In the genomic region with DNA sequence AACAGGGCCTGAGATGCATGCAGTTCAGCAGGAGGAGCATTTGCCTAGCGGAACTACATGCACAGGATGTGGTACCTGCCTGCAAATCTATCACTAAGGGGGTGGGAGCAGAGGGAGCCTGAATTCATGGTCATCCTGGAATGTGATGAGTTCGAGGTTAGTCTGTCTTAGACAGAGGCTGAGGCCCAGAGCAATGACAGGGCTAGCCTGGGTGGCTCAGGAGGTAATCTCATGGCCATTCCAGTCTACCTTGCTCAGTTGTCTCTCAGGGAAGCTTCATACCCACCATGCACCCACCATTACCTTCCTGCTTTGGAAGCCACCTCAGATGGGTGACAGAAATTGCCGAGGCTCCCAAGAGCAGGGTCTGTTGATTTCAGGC, we compare ENCODE assay signal across 9 mouse cellular contexts. TPM values are rescaled to one million over a fixed set of nuclear protein-coding genes. Genes with fewer than 3 reads are reported as not detected.
DNase-seq lines count a peak whose midpoint lies in the region; ATAC-seq and TF ChIP-seq lines count a peak whose summit lies in the region.
"Had no signal": no experiment of that assay in that cellular context is flagged by ENCODE, and none has a peak within 500 bp of the region (broad histone marks: within the 10 kb centered on the region; RNA-seq: fewer than 3 reads in every experiment).

No protein-coding gene starts in this region.

- no peak for TF ChIP-seq POLR2A in kidney, adult 2 months (IDR thresholded peaks at IDR 0.05; ENCODE audit: low read depth, low read length)
- no peak for TF ChIP-seq POLR2A in CH12.LX (IDR thresholded peaks at IDR 0.05; ENCODE audit: low read depth, low read length)

- no peak for TF ChIP-seq RAD21 in CH12.LX (IDR thresholded peaks at IDR 0.05; ENCODE audit: low read depth, low read length)

- no peaks in the 10 kb centered on the region for H3K27me3 ChIP-seq in kidney, adult 2 months (replicated peaks; ENCODE audit: control insufficient read depth, insufficient read depth, low read length)
- H3K27me3 ChIP-seq in CH12.LX (replicated peaks): no peaks in the 10 kb centered on the region
- no peaks in the 10 kb centered on the region for H3K27me3 ChIP-seq in heart, embryonic 15.5 days
- H3K27me3 ChIP-seq in liver, embryonic 15.5 days: peaks cover 20% of the 10 kb centered on the region

- no peak overlapping the region for H3K9ac ChIP-seq in CH12.LX (ENCODE audit: insufficient read depth, low read depth)
- peak overlapping the region; percentile 39 for H3K9ac ChIP-seq in heart, embryonic 15.5 days
- peak overlapping the region; percentile 66 for H3K9ac ChIP-seq in liver, embryonic 15.5 days

- no peak overlapping the region for H3K4me2 ChIP-seq in CH12.LX (ENCODE audit: insufficient read depth, low read depth, poor library complexity, severe bottlenecking)
- peak overlapping the region; percentile 71 for H3K4me2 ChIP-seq in heart, embryonic 15.5 days
- peak overlapping the region; percentile 92 for H3K4me2 ChIP-seq in liver, embryonic 15.5 days

- intact Hi-C loops in left cerebral cortex, postnatal 4 days (cut with DNase I): no loop called here

- no peaks in the 10 kb centered on the region for H3K79me2 ChIP-seq in CH12.LX (replicated peaks; ENCODE audit: control insufficient read depth, extremely low read depth, insufficient read depth, poor library complexity, severe bottlenecking)

- in situ Hi-C loops in CH12.LX (cut with MboI; ENCODE audit: low pct_ligation_motif_present, low pct_unique_long_range_greater_than_20kb, low sequenced_read_pairs): no loop called here

- ATAC-seq in heart, embryonic 15.5 days (replicated peaks; ENCODE audit: insufficient number of reproducible peaks, insufficient read depth, low FRiP score, low read depth): no peak
- ATAC-seq in liver, embryonic 15.5 days (ENCODE audit: insufficient read depth): no peak

- WGBS in kidney, adult 2 months: 73% methylated on average over 3 of the region's 3 CpGs
- 51% methylated on average over 3 of the region's 3 CpGs for WGBS in heart, embryonic 15.5 days
- WGBS in liver, embryonic 15.5 days (ENCODE audit: insufficient replicate concordance): 50% methylated on average over 3 of the region's 3 CpGs

- H3K27ac ChIP-seq in kidney, adult 2 months (ENCODE audit: insufficient read depth, low read depth, low read length): peak overlapping the region; percentile 90
- peak overlapping the region; percentile 16; the same call in 1 of the 2 replicates for H3K27ac ChIP-seq in CH12.LX (ENCODE audit: insufficient read depth, low read depth)
- peak overlapping the region; percentile 96 for H3K27ac ChIP-seq in heart, embryonic 15.5 days
- peak overlapping the region; percentile 98 for H3K27ac ChIP-seq in liver, embryonic 15.5 days (replicated peaks)

- TF ChIP-seq CTCF in kidney, adult 2 months (conservative IDR thresholded peaks at IDR 0.05; ENCODE audit: insufficient read depth, insufficient read length, low read depth, low read length): no peak
- TF ChIP-seq CTCF in CH12.LX (conservative IDR thresholded peaks at IDR 0.05 in 1 of 2, IDR thresholded peaks at IDR 0.05 in 1 of 2; ENCODE audit: low read depth in 2 of 2, low read length in 2 of 2): no peak

- H3K4me1 ChIP-seq in kidney, adult 2 months (ENCODE audit: control insufficient read depth, insufficient read depth, low read length): peaks cover 48% of the 10 kb centered on the region
- peaks cover 14 to 43% of the 10 kb centered on the region in 2 experiments for H3K4me1 ChIP-seq in CH12.LX (ENCODE audit: control insufficient read depth in 1 of 2, insufficient read depth in 2 of 2)
- H3K4me1 ChIP-seq in heart, embryonic 15.5 days (replicated peaks): peaks cover 63% of the 10 kb centered on the region
- peaks cover 94% of the 10 kb centered on the region for H3K4me1 ChIP-seq in liver, embryonic 15.5 days (replicated peaks)

- no peaks in the 10 kb centered on the region for H3K36me3 ChIP-seq in kidney, adult 2 months (ENCODE audit: control insufficient read depth, insufficient read depth, low read length)
- no peaks in the 10 kb centered on the region for H3K36me3 ChIP-seq in CH12.LX (replicated peaks in 1 of 2; ENCODE audit: control insufficient read depth in 1 of 2, insufficient read depth in 1 of 2, low read length in 1 of 2)
- peaks cover 9% of the 10 kb centered on the region for H3K36me3 ChIP-seq in heart, embryonic 15.5 days
- H3K36me3 ChIP-seq in liver, embryonic 15.5 days (replicated peaks): peaks cover 7% of the 10 kb centered on the region

- peaks cover 2% of the 10 kb centered on the region for H3K9me3 ChIP-seq in CH12.LX (replicated peaks; ENCODE audit: low read length)
- no peaks in the 10 kb centered on the region for H3K9me3 ChIP-seq in heart, embryonic 15.5 days (replicated peaks)
- no peaks in the 10 kb centered on the region for H3K9me3 ChIP-seq in liver, embryonic 15.5 days (replicated peaks)

- TF ChIP-seq EP300 in CH12.LX (IDR thresholded peaks at IDR 0.05; ENCODE audit: low read length): no peak

- H3K4me3 ChIP-seq in kidney, adult 2 months (ENCODE audit: insufficient read depth, low read depth, low read length): no peak overlapping the region
- no peak overlapping the region for H3K4me3 ChIP-seq in CH12.LX (replicated peaks in 1 of 3; ENCODE audit: low read depth in 2 of 3, low read length in 2 of 3, poor library complexity in 1 of 3)
- peak overlapping the region; percentile 78 for H3K4me3 ChIP-seq in heart, embryonic 15.5 days
- peak overlapping the region; percentile 51 for H3K4me3 ChIP-seq in liver, embryonic 15.5 days (replicated peaks)
- H3K4me3 ChIP-seq: myocyte had no signal

- dilution Hi-C loops in CH12.LX (cut with MboI; ENCODE audit: extremely low pct_ligation_motif_present, extremely low pct_unique_long_range_greater_than_20kb, low sequenced_read_pairs): no loop called here

- peak; percentile 12 for DNase-seq in kidney, adult 2 months
- no peak for DNase-seq in kidney, postnatal 4 days
- DNase-seq in CH12.LX (ENCODE audit: extremely low read depth): peak; percentile 35
- DNase-seq in ovary, postnatal 36 days (ENCODE audit: low spot score): no peak
- DNase-seq in layer of hippocampus, adult 9-10 months (ENCODE audit: low spot score): no peak
- no peak for DNase-seq in left cerebral cortex, postnatal 4 days

TF ChIP-seq in CH12.LX, 34 proteins besides CTCF, POLR2A, EP300 and RAD21:
- TF ChIP-seq ZMIZ1 (IDR thresholded peaks at IDR 0.05; ENCODE audit: low read depth, low read length) (no peak), RCOR1 (conservative IDR thresholded peaks at IDR 0.05; ENCODE audit: low read depth, low read length) (no peak), BHLHE40 (IDR thresholded peaks at IDR 0.05; ENCODE audit: low read depth, low read length) (no peak), TCF12 (IDR thresholded peaks at IDR 0.05; ENCODE audit: low read depth, low read length) (no peak)

RNA-seq across cellular contexts. Expression of a gene that starts 2.8 kb away (rescaled TPM):
- polyA plus RNA-seq in kidney, adult 2 months (2012; rRNA removed): 0.92 and 0.95 TPM in 2 replicates
- total RNA-seq in CH12.LX (2012; rRNA removed) (under 0.01 and 0.08 TPM in 2 replicates), CH12.LX (2014; rRNA removed) (0.03 and 0.05 TPM in 2 replicates)
- polyA plus RNA-seq in CH12.LX (2012; ENCODE audit: insufficient read length, low read depth): 0.49 and 0.52 TPM in 2 replicates
- polyA plus RNA-seq in heart, embryonic 15.5 days (2015; fragmentation: Nextera tagmentation; extraction: Ambion mirVana): 36.4 and 44.0 TPM in 2 replicates
- 31.4 and 37.5 TPM in 2 replicates for polyA plus RNA-seq in liver, embryonic 15.5 days (2015; fragmentation: Nextera tagmentation; extraction: Ambion mirVana)
- 1 to 10 TPM; 6.7 to 7.9 TPM for total RNA-seq in left cerebral cortex, postnatal 4 days (2021)

RNA-seq across cellular contexts. Expression of a gene that starts 14.4 kb away (rescaled TPM):
- polyA plus RNA-seq in kidney, adult 2 months (2012; rRNA removed): 0.05 TPM in 1 of 2 replicates, not detected in the other
- total RNA-seq in CH12.LX (2012; rRNA removed) (not detected in 2 replicates), CH12.LX (2014; rRNA removed) (not detected in 2 replicates)
- 0.27 TPM in 2 replicates for polyA plus RNA-seq in CH12.LX (2012; ENCODE audit: insufficient read length, low read depth)
- polyA plus RNA-seq in heart, embryonic 15.5 days (2015; fragmentation: Nextera tagmentation; extraction: Ambion mirVana): 0.08 and 0.16 TPM in 2 replicates
- 0.13 and 0.24 TPM in 2 replicates for polyA plus RNA-seq in liver, embryonic 15.5 days (2015; fragmentation: Nextera tagmentation; extraction: Ambion mirVana)
- 1 to 10 TPM; 5.2 to 6.8 TPM for total RNA-seq in left cerebral cortex, postnatal 4 days (2021)
- polyA plus RNA-seq: myocyte had no signal

RNA-seq across cellular contexts. Expression of a gene that starts 31.7 kb away (rescaled TPM):
- polyA plus RNA-seq in kidney, adult 2 months (2012; rRNA removed): 199 and 226 TPM in 2 replicates
- total RNA-seq in CH12.LX (2012; rRNA removed) (128 and 130 TPM in 2 replicates), CH12.LX (2014; rRNA removed) (117 and 125 TPM in 2 replicates)
- polyA plus RNA-seq in CH12.LX (2012; ENCODE audit: insufficient read length, low read depth): 223 and 249 TPM in 2 replicates
- polyA plus RNA-seq in heart, embryonic 15.5 days (2015; fragmentation: Nextera tagmentation; extraction: Ambion mirVana): 82.5 and 99.2 TPM in 2 replicates
- polyA plus RNA-seq in liver, embryonic 15.5 days (2015; fragmentation: Nextera tagmentation; extraction: Ambion mirVana): 43.2 and 45.3 TPM in 2 replicates
- 100 to 1,000 TPM; 110 to 120 TPM for total RNA-seq in left cerebral cortex, postnatal 4 days (2021)

Comparison
In these comparisons a context has a peak if more than half of its experiments do, and no peak if none do; other contexts are left out.
1. DNase-seq: peak in kidney, adult 2 months (single experiment) and CH12.LX (single experiment); none in kidney, postnatal 4 days (0 of 2), ovary, postnatal 36 days (single experiment), layer of hippocampus, adult 9-10 months (single experiment) and left cerebral cortex, postnatal 4 days (single experiment).
2. H3K27ac ChIP-seq: peak in every context shown above with its lines; median percentile 98 in liver, embryonic 15.5 days; 96 in heart, embryonic 15.5 days; 90 in kidney, adult 2 months; 16 in CH12.LX.
3. H3K4me3 ChIP-seq: peak in heart, embryonic 15.5 days (single experiment) and liver, embryonic 15.5 days (single experiment); none in kidney, adult 2 months (single experiment) and CH12.LX (0 of 3).
4. RNA of a gene that starts 2.8 kb away (polyA plus RNA-seq): 36.4 to 44.0 TPM in heart, embryonic 15.5 days and 31.4 to 37.5 TPM in liver, embryonic 15.5 days; 0.92 to 0.95 TPM in kidney, adult 2 months and 0.49 to 0.52 TPM in CH12.LX; every median in the first group is over 10 times any median in the second.